Mouse (Mus musculus) layer of hippocampus, adult 9-10 months (tissue): Measurements from ENCODE around the gene Immp2l.
"Not testable (repeated sequence)": the region's sequence is repeated elsewhere in the genome, so short reads cannot be mapped to it uniquely, and the experiment has no call there.

ENCODE experiments used
- DNase-seq: peaks from one replicate; pipeline ENCODE4 v3.0.0; 2022; ENCODE audit warnings: low spot score

Immp2l gene

DNA sequence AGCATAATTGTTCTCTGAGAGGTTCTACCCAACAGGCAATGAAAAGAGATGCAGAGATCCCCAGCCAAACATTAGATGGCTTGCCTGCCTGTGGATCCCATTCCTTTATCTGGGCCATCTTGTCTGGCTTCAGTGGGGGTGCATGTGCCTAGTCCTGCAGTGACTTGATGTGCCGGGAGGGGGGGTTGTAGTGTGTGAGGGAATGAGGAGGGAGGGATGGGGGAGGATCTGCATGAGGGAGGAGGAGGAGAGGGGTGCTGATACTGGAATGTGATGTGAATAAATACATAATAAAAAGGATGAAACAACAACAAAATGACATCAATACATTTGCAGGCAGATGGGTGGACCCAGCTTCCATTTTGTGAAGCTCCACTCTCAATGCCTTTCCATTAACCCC lies 658.3 kb downstream of the Immp2l start:
- no peak for DNase-seq

DNA sequence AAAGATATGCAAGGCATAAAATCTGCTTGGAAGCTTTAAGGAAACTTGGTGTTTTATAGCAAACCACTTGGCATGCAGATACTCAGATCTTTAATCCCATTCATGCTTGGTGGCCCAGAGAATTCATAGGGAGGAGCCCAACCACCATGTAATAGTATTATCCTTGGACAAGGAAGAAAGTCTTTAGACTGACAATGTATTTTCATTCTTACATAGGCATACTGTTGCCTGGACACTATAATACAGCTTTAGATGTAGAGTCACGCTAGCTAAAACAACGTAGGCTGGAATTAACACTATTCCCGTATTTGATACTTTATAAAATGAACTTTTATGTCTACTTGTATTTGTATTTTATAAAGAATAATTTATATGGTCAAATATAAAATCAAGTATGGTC lies 665.9 kb downstream of the Immp2l start:
- no peak for DNase-seq

DNA sequence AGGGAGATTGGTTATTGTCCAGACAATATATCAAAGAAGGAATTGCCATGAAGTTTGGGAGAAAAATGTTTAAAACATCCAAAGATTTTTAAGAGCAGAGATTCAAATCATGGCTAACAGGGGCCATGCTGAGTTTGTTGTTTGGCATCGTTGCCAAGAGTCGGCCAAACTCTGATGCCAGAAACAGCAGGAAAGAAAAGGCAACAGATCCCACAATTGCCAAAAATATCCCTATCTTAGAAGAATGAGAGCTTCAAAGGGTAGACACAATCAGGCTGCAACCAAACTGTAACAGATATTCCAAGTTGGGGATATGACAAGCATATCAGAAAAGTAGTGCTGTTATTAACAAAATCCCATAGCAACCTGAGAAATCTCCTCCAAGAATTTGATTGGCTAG lies 686.7 kb downstream of the Immp2l start:
- no peak for DNase-seq

DNA sequence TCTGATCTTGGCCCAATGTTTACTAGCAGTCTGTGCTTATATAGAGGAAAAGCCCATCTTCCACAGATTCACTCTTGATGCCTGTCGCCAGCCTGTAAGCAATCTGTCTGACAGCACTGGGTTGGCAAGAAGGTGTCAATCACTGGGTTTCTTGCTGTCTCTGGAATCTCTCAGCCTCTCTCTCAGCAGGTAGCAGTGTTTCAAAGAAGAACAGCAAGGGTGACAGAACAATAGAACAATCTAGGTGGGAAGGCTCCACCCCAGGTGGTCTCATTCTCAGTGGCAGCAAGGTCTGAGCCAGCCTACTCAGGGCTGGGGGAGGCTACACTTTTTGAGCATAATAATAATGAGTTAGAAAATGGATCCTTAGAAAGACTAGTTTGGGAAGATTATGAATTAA lies 693.1 kb downstream of the Immp2l start:
- no peak for DNase-seq

DNA sequence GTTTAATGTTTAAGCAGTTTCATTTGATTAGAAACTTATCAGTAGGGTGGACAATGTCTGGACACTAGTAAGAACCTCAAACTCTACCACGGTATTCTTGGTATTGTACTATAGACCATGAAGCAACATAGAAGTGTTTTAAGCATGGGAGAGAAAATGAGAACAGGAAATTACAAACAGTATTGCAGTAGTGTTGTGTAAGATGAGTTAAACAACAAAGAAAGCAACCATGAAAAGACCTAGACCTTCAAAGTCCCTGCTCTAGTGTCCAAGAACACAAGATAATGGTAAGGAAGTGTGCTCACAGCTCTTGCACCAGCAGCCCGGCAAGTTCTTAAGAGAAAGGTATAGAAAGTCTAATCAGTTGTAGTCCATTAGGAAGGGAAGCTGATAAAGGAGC lies 700.7 kb downstream of the Immp2l start:
- DNase-seq, result no peak

DNA sequence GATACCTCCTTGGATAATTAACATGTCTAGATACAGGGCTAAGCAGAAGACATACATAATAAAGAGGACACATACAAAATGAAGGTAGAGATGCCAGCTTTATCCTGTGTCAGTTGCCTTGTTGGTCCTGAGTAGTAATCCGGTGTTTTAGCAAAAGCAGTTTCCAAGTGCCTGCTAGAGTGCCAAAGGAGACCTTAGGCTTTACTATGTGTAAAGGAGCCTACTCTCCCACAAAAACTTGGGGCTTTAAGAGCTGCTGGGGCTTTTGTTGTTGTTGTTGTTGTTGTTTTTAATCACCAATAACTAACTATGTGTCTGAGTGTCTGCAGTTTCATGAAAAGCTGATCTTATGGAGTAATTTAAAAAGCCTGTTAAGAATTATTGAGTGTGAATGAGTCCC lies 702.8 kb downstream of the Immp2l start:
- no peak for DNase-seq

DNA sequence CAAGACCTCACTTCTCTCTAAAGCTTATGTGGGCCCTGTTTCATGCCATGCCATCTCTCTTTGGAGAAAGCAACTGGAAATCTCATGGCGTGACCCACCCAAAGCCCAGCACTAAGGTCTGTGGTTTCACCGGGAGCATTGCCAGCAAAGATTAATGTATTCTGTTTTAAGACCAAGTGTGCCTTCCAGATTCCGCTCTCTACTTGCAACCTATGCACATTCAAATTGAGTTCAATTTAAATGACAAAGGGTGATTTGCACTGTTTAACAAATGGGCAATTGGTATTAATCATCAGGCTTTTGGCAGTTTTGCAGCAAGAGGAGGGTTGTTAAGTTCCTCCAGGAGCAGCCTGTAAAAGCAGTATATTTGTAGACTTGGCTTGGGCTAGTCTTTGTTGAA lies 703.3 kb downstream of the Immp2l start:
- DNase-seq, result no peak

DNA sequence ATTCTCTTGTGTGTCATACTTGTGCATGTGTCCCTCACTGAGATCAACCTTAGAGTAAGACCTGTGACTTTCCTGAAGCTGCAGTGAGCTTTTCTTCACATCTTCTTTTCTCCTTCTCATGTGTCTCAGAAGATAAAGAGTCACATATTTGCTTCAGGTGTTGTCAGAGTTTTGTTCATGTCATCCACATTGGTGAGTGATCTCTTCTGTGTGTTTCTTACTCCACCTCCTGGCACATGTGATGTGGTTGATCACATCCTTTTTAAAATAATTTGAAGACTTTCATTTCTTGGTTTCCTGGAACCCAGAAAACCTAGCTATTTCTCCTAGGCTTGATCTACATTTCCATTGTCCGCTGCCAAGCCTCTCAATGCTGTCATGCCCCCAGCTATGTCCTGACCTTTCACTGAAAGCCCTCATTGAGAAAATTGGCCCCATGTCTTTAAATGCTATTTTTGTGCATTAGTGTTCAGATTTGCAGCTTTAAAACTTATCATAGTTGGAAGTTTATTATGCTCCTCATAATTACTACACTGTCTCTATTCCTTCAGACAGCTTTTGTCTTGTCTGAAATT lies 704.0 kb downstream of the Immp2l start:
- no peak for DNase-seq

DNA sequence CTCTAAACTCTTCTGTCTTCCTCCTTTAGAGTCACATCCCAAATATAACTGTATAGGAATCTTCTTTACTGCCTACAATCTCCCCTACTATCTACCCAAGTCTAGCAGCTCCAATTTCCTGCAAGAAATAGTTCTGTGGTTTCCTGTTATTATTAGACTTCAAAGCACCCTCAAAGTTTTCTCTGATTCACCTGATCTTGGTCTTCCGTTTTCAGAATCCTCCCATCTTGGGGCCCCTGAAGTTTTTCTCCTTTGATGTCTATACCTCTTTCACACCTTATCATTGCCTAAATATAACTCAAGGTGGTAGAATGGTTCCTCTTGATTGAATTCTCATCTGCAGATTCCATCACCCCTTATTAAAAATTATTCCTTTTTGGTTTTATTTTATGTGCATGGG lies 704.6 kb downstream of the Immp2l start:
- DNase-seq, result no peak

DNA sequence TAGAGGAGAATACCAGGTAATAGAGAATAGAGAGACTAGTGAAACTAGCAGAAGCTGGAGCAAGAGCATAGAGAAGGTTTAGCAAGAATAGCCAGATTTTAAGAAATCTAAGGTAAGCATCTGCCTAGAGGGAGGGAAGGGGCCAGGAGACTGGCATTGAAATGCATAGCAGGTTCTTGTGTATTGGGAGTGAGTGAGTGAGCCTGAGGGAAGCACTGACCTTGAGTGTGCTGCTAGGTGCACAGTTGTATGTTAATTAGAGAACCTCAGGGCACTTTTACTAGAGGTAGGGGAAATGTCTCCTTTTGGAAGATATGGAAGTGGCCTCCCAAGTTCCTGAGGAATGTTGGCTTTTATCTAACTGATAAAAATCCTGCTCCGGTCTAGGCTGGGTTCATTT lies 705.9 kb downstream of the Immp2l start:
- no peak for DNase-seq

DNA sequence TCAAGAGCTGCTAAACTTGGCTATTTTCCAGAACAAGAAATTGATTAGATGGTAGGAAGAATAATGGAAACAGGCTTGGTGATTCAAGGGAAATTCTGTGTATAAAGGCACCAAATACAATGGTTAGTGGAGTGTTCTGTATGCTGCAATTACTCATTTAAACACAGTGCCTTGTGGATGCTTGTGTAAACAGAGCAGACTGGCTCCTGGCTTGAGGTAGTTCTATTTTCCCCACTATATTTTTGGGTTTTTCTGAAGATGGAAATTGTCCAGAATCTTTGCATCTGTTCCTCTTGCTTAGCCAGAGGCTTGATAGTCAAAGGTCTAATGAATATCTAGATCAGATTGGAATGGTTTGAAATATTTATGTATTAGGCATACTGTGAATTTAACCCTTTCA lies 709.3 kb downstream of the Immp2l start:
- DNase-seq, result no peak

DNA sequence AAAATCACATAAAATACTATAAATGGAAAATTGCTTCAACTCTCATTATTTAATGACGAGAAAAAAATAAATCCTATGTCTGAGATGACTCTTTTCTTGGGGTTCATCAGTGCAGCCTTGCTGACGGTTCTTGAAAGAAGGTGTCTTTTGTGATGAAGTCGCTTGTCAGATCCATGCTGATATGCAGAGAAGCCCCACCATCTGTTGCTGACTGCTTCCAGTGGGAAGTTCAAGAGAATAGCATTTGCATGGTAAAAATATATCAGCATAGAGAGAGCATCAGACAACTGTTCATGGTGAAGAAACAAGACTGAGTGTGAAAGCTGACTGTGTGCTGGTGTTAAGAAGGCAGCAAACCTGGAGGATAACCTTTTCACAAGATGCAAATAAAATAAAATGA lies 719.0 kb downstream of the Immp2l start:
- DNase-seq, result no peak

DNA sequence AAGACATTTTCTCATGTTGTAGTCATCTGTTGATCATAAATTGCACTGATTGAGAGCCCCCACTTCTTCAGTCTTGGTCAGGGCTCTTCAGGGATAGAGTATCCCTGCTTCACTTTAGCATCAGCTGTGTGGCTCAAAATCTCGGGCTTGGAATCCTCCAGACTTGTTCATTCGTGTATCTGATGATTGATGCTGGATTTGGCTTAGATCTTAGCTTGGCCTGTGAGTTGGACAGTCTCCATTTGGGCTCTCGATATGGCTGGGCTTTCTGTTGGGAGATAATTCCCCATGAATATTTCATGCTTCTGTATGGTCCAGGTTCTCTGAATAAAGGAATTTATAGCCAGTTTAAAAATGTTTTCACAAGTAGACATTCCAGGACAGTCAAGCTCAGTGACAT lies 739.5 kb downstream of the Immp2l start:
- no peak for DNase-seq

DNA sequence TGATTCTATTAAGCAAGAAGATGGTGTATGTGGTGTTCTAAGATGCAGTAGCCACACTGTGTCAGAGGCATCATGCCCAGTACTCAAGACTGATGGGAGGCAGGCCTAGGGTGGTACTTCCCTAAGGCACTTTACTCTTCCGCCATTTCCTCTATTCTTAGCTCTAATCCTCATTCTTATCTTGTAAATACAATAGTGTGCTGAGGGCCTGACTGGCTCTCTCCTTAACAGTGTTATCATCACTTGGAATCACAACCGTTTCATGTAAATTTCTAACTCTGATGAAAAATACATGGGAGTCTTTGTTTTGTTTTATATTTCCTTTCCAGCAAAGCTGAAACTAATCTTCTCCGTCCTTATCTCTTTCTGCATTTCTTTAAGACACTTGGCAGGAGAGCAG lies 750.1 kb downstream of the Immp2l start:
- no peak for DNase-seq

DNA sequence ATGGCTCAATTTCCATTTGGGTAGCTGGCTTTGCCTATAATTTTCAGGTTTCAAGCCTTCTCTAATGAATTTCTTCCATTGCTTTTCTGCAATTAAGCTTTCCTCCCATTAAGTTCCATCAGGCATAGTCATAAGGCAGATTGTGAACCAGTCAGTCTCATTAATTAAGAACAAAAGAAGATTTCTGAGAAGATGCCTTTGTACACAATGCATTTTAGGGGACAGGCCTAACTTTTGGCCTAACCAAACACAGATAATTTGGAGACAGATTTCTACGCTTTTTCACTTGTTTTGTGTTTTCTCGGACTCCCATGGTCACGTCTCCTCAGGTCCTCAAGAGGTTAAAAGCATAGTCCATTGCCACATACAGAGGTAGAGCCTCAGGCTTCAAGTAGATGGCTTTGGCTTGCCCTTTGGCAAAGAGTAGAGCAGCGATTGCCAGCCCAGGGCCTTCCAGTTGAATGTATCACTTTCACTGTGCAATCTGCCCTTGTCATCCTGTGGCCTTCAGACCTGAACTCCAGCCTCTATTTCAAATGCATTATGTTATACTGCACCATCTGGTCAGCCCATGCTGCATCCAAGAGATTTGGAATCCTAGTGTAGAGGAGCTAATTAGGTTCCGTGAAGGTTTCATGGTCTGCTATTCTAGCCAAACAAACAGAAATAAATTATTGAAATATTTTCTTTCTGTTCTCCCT lies 750.9 kb downstream of the Immp2l start:
- DNase-seq, result no peak

DNA sequence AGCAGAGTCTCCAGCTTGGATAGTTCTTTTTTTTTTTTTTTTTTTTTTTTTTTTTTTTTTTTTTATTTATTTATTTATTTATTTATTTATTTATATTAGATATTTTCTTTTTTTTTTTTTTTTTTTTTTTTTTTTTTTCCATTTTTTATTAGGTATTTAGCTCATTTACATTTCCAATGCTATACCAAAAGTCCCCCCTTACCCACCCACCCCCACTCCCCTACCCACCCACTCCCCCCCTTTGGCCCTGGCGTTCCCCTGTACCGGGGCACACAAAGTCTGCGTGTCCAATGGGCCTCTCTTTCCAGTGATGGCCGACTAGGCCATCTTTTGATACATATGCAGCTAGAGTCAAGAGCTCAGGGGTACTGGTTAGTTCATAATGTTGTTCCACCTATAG lies 753.9 kb downstream of the Immp2l start:
- DNase-seq, result not testable (repeated sequence)

DNA sequence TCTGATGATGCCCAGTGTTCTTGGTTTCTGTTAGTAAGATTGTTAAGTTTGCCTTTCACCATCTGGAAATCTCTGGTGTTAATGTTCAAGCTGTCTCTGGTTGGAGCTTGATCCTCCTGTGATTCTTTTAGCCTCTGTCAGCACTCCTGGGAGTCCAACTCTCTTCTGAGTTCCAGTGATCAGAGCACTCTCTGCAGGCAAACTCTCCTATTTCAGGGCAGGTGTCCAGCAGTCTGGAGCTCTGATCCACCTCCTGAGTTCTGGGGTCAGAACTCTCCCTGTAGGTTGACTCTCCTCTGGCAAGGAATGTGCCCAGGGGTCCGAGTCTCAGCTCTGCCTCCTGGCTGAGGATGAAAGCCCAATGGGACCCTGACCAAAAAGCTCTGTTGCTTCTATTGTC lies 769.8 kb downstream of the Immp2l start:
- DNase-seq, result not testable (repeated sequence)

DNA sequence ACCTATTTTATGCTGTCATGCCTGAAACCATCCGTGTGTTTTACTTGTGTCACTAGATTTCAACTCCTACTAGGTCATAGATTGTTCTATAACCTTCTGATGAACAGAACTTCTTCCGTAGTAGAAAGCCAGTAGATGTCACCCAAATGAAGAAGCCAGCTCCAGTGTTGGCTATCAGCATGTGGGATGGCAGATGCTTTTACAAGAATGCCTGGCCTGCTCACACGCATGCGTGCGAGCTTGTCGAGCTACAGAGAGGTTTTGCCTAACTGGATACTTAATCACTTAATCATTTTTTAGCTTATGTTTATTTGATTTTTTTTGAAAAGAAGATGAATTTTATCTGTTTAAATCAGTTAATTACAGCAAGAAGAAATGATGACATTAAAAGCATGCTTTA lies 805.6 kb downstream of the Immp2l start:
- no peak for DNase-seq

DNA sequence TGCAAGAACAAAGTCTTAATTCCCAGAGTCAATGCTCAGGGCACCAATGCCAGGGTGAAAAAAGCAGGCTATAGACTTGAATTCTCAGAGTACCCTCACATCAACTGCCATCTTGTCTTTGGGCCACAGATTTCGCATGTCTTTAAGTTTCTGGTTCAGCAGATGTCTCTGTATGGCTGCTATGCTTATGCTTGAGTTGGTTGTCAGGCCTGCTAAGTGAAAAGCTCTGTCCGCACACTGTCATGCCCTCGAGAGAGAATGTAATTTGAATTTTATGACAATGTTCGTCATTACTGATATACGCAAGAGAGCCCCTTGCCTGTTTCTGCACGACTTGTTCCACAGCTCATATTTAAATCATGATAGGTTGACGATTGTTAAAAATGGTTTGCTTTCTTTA lies 807.8 kb downstream of the Immp2l start:
- no peak for DNase-seq

DNA sequence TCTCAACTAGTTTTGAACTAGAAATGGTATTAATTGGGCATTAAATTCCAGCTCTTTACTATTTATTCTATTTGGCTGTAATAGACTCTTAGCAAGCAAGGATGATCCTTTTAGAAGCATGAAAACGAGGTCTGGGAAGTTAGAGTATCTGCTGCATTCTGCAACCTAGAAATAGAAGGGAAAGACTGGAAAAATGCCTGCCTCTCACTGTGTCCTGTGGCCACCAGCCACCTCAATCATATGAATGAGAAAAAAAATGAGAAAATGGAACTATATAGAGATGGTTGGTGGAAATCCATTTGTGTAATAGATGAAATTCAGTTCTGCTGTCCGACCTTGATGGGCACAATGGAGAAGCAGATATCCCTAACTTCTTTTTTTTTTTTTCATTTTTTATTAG lies 810.8 kb downstream of the Immp2l start:
- DNase-seq, result no peak

DNA sequence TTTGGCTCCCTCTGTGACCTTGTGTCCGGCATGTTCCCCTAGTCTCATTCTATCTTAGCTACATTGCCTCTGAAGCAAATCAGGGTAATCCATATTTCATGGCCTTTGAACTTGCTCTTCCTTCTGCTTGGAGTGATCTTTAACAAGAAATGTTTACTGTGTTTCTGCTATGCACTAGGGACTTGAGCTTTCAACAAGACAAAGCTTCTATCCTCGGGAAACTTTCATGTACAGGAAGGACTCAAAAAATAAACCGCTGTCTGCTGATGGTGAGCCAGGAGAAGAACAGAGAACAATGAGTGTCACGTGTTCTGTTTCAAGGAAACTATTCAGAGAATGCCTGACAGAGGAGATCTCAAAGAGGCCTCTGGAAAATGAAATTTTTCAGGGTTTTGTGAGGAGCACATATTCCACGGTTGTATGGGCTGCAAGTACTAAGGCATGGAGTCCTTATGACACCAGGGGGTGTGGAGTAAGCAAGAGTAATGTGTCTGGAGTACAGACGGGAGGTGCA lies 814.5 kb downstream of the Immp2l start:
- DNase-seq, result no peak

DNA sequence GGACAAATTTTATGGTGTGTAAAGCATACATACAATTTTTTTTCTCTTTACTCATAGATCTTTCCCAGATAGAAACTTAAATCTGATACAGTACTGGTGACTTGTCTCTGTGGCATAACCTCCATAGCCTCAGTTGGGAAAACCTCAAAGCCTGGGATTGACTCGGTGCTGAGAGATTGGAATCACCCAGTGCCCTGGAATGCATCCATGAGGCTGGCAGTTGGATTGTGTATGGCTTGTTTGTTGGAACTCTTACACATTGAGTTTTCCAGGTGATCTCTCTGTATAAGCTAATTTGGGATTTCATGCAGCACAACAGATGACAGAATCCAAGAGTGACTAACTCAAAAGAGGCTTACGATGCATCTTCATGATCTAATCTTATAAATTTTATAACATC lies 815.4 kb downstream of the Immp2l start:
- DNase-seq, result no peak

DNA sequence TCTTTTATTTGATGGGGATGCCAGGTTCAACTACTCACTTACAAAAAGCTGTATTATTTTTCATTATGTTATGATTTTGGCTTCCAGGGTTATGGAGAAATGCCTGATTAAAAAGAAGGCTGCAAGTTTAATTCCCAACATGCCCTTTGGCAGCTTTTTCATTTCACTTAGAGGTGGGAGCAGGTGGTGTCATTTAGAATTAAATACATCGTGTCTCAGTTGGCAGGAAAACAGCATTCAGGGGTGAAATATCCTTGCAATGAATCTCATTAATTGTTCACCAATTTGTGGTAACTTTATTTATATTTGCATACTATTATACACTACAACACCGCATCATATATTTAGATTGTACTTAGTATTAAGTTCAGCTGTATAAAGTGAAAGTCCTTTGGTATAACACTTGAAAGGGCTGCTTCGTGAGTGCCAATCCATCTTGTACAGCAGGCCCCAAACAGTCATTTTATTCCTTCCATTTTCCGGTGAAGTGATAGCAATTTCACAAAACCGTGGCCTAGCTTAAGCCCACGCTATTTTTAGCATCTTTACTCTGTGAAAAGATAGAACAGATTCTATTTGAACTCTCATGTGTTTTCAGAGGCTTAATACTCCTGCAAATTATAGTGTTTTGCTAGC lies 818.9 kb downstream of the Immp2l start:
- DNase-seq, result no peak
